Mouse (Mus musculus) kidney, embryonic 14.5 days (tissue): ENCODE measurements around the gene Mef2b. TPM values are rescaled to one million over a fixed set of nuclear protein-coding genes. Genes with fewer than 3 reads are reported as not detected.
A peak's percentile ranks its signal among the peaks of the same experiment; 100 is the strongest.

Source experiments
- ATAC-seq: fragments of 200-750 bp; cut with Nextera tagmentation; 2 replicates; pipeline ENCODE4 v1.8.0; 2017; ENCODE audit warnings: moderate number of reproducible peaks, mild to moderate bottlenecking, moderate TSS enrichment, moderate library complexity; ENCODE audit not compliant: low FRiP score, low TSS enrichment
- H3K27ac ChIP-seq: fragments of 300-500 bp; sonication (generic); 2 replicates; pipeline ENCODE4 v1.5.1; 2014; ENCODE audit warnings: low read depth, mild to moderate bottlenecking, low read length, moderate library complexity, mixed read lengths
- H3K27me3 ChIP-seq: fragments of 300-500 bp; sonication (generic); 2 replicates; pipeline ENCODE4 v1.6.1; 2014; ENCODE audit warnings: mild to moderate bottlenecking, low read length; ENCODE audit not compliant: control insufficient read depth, insufficient read depth
- H3K36me3 ChIP-seq: fragments of 300-500 bp; sonication (generic); 2 replicates; pipeline ENCODE4 v1.6.1; 2014; ENCODE audit warnings: low read length, mixed read lengths; ENCODE audit not compliant: control insufficient read depth, insufficient read depth
- H3K4me1 ChIP-seq: fragments of 300-500 bp; sonication (generic); 2 replicates; pipeline ENCODE4 v1.6.1; 2014; ENCODE audit warnings: low read length, mixed read lengths; ENCODE audit not compliant: control insufficient read depth, insufficient read depth
- H3K4me2 ChIP-seq: fragments of 300-500 bp; sonication (generic); replicated peaks from 2 replicates; pipeline ENCODE4 v1.6.1; 2014; ENCODE audit warnings: low read depth, mild to moderate bottlenecking, low read length
- H3K4me3 ChIP-seq: fragments of 300-500 bp; sonication (generic); 2 replicates; pipeline ENCODE4 v1.5.1; 2014; ENCODE audit warnings: mild to moderate bottlenecking, low read length
- H3K9ac ChIP-seq: fragments of 300-500 bp; sonication (generic); 2 replicates; pipeline ENCODE4 v1.6.1; 2014; ENCODE audit warnings: low read depth, mild to moderate bottlenecking, low read length, moderate library complexity
- H3K9me3 ChIP-seq: fragments of 300-500 bp; sonication (generic); 2 replicates; pipeline ENCODE4 v1.6.1; 2016; ENCODE audit warnings: low read length; ENCODE audit not compliant: control insufficient read depth
- WGBS: fragments of 180-500 bp; shearing (Covaris S2); extraction: QIAGEN DNeasy Blood & Tissue Kit; methylation state at CpG from one replicate; pipeline ENCODE4 v1.1.7; 2014; 5-methylcytosine and 5-hydroxymethylcytosine counted together
- polyA plus RNA-seq: library from polyadenylated mRNA; unstranded; fragments of >200 nt; fragmentation: Nextera tagmentation; extraction: Ambion mirVana; gene quantifications from 2 replicates; pipeline ENCODE4 v1.2.1, GENCODE M21; 2014

Gene Mef2b
- polyA plus RNA-seq, 1 experiment from 2014 or later, result 0.97 TPM

- Histone ChIP-seq H3K27ac (no peak overlapping the region), H3K9ac (no peak overlapping the region), H3K9me3 (no peaks in the 10 kb centered on the region), H3K4me2 (no peak overlapping the region), H3K36me3 (peaks cover 42% of the 10 kb centered on the region), H3K27me3 (no peaks in the 10 kb centered on the region), H3K4me3 (no peak overlapping the region), H3K4me1 (no peaks in the 10 kb centered on the region)
- ATAC-seq, result no peak
- 57% methylated on average over 16 of the region's 16 CpGs for WGBS
These were observed 41.8 kb downstream of the Mef2b start for GRCm38 (mm10) chr8:70181212-70181902.

DNA sequence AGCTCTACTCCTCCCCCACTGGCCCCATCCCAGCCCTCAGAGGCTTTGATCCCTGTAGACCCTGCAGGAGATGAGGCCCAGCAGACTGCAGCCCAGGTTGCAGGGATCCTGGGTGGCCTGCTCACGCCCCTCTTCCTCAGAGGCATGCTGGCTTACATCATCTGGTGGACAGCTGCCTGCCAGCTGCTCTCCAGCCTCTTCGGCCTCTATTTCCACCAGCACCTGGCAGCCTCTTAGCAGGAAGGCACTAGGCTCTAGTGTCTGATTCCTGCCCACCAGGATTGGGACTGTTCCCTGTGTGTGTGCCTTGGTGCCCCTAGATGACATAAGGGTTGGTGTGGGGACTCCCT is 42.4 kb downstream of the Mef2b start:
- H3K9me3 ChIP-seq, result no peaks in the 10 kb centered on the region
- no peak overlapping the region for H3K9ac ChIP-seq
- no peak overlapping the region for H3K27ac ChIP-seq
- H3K27me3 ChIP-seq, result no peaks in the 10 kb centered on the region
- no peak overlapping the region for H3K4me3 ChIP-seq
- peaks cover 40% of the 10 kb centered on the region for H3K36me3 ChIP-seq
- no peak overlapping the region for H3K4me2 ChIP-seq
- WGBS, result 33% methylated on average over 2 of the region's 2 CpGs
- ATAC-seq, result no peak
- no peaks in the 10 kb centered on the region for H3K4me1 ChIP-seq

DNA sequence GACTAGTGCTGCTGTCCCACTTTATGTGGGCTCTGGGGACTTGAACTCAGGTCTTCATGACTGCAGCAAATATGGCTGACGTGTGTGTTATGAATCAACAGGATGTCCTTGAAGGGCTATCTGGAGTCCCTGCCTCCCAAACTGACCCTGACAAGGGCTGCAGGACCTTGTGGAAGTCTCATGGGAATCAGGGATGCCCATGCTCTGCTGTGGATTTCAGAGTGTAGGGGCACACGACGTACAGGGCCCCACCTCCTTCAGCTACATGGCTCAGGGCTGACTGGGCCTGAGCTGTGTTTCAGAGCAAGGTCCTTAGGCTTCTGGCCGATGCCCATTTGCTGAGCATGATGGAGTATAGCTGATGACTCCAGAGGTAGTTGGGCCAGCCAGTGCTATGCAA is 43.7 kb downstream of the Mef2b start:
- Histone ChIP-seq H3K9me3 (no peaks in the 10 kb centered on the region), H3K4me3 (no peak overlapping the region), H3K4me2 (no peak overlapping the region), H3K27ac (no peak overlapping the region), H3K9ac (no peak overlapping the region), H3K4me1 (no peaks in the 10 kb centered on the region), H3K27me3 (no peaks in the 10 kb centered on the region), H3K36me3 (peaks cover 31% of the 10 kb centered on the region)
- 92% methylated on average over 4 of the region's 4 CpGs for WGBS
- ATAC-seq, result no peak

GRCm38 (mm10) chr8:70188707-70189106 is 49.2 kb downstream of the Mef2b start:
- H3K4me3 ChIP-seq, result no peak overlapping the region
- H3K4me2 ChIP-seq, result no peak overlapping the region
- no peaks in the 10 kb centered on the region for H3K36me3 ChIP-seq
- H3K4me1 ChIP-seq, result no peaks in the 10 kb centered on the region
- 74% methylated on average over 7 of the region's 7 CpGs for WGBS
- no peaks in the 10 kb centered on the region for H3K9me3 ChIP-seq
- no peaks in the 10 kb centered on the region for H3K27me3 ChIP-seq
- no peak overlapping the region for H3K9ac ChIP-seq
- ATAC-seq, result no peak
- H3K27ac ChIP-seq, result no peak overlapping the region

GRCm38 (mm10) chr8:70193238-70193637 is 53.7 kb downstream of the Mef2b start:
- Histone ChIP-seq H3K4me2 (no peak overlapping the region), H3K27ac (no peak overlapping the region), H3K4me3 (no peak overlapping the region), H3K9me3 (no peaks in the 10 kb centered on the region), H3K36me3 (no peaks in the 10 kb centered on the region), H3K27me3 (no peaks in the 10 kb centered on the region), H3K4me1 (no peaks in the 10 kb centered on the region), H3K9ac (no peak overlapping the region)
- no peak for ATAC-seq
- 68% methylated on average over 5 of the region's 5 CpGs for WGBS

GRCm38 (mm10) chr8:70194191-70194590 is 54.7 kb downstream of the Mef2b start:
- H3K27me3 ChIP-seq, result no peaks in the 10 kb centered on the region
- H3K4me3 ChIP-seq, result no peak overlapping the region
- no peak overlapping the region for H3K9ac ChIP-seq
- H3K9me3 ChIP-seq, result no peaks in the 10 kb centered on the region
- H3K4me2 ChIP-seq, result no peak overlapping the region
- ATAC-seq, result no peak
- no peak overlapping the region for H3K27ac ChIP-seq
- no peaks in the 10 kb centered on the region for H3K36me3 ChIP-seq
- WGBS, result 88% methylated on average over 3 of the region's 3 CpGs
- no peaks in the 10 kb centered on the region for H3K4me1 ChIP-seq

DNA sequence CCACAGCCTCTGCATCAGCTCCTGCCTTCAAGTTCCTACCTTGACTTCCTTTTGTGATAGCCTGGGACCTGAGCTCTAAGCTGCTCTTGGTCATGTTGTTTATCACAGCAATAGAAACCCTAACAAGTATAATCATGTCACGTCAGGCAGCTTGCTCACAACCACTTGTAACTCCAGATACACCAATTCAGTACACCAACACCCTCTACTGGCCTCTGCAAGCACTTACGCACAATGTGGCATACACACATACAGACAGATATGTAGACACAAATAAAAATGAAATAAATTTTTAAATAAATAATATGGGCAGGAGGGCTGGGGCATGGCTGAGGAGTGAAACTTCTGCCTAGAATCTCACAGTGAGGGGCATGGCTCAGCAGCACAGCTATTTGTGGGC is 56.3 kb downstream of the Mef2b start:
- H3K27me3 ChIP-seq, result no peaks in the 10 kb centered on the region
- no peak overlapping the region for H3K27ac ChIP-seq
- H3K4me3 ChIP-seq, result no peak overlapping the region
- ATAC-seq, result no peak
- H3K4me1 ChIP-seq, result no peaks in the 10 kb centered on the region
- H3K9ac ChIP-seq, result no peak overlapping the region
- WGBS, result 76% methylated on average over 2 of the region's 2 CpGs
- no peaks in the 10 kb centered on the region for H3K9me3 ChIP-seq
- no peaks in the 10 kb centered on the region for H3K36me3 ChIP-seq
- no peak overlapping the region for H3K4me2 ChIP-seq

DNA sequence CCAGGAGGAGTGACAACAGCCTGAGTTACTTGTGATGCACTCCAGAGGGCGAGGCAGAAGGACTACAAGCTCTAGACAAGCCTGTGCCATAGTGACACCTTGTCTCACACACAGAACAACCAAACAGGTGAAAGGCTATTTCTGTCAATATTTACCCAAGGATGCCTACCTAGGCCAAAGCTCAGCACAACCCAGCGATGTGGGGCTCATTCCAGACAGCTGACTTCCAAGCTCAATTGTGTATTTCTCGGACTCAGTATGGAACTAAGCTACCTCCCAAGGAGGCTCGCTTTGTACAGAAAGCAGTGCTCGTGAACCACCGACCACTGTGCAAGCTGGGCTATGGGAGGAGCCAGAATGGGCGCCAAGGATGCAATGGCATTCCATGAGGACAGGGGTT is 58.1 kb downstream of the Mef2b start:
- H3K9me3 ChIP-seq, result no peaks in the 10 kb centered on the region
- H3K4me1 ChIP-seq, result no peaks in the 10 kb centered on the region
- 62% methylated on average over 7 of the region's 7 CpGs for WGBS
- H3K4me3 ChIP-seq, result no peak overlapping the region
- H3K4me2 ChIP-seq, result no peak overlapping the region
- no peaks in the 10 kb centered on the region for H3K27me3 ChIP-seq
- no peak overlapping the region for H3K27ac ChIP-seq
- no peak for ATAC-seq
- H3K36me3 ChIP-seq, result no peaks in the 10 kb centered on the region
- H3K9ac ChIP-seq, result no peak overlapping the region

DNA sequence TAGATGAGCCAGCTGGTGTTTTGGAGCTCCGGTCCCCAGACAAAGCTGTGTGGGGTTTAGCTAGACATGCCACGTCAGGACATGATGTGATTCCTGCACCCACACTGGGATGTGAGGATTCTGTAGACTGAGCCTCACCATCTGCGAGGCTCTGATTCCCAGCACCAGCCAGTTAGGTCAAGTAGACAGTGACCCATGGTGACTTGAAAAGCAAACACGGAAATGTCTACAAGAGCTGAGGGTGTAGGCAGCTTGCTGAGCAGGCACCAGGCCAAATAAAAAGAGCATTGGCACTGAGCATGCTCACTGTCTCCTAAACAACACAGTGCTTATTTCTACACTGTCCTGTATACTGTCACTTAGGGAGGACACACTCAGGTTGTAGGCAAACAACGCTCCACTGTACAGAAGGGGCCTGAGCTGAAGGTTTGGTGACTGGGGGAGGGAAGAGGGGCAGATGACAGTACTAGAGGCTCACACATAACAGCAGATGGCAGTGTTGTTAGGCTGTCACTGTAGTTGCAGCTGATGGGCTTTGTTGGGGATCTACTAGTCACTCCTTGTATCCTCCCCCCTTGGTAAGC is 60.7 kb downstream of the Mef2b start:
- Histone ChIP-seq H3K4me1 (no peaks in the 10 kb centered on the region), H3K9ac (no peak overlapping the region), H3K4me2 (no peak overlapping the region), H3K27ac (no peak overlapping the region), H3K27me3 (no peaks in the 10 kb centered on the region), H3K36me3 (no peaks in the 10 kb centered on the region), H3K4me3 (no peak overlapping the region), H3K9me3 (no peaks in the 10 kb centered on the region)
- ATAC-seq, result peak; percentile 18; the same call in 1 of the 2 replicates
- WGBS, result 55% methylated on average over 5 of the region's 5 CpGs
